In genomic region chr4:53688965-53689364, GRCm38 (mm10) we compare ENCODE assay signal across 17 mouse cellular contexts.
"Had no signal": no experiment of that assay in that cellular context is flagged by ENCODE, and none has a peak within 500 bp of the region (broad histone marks: within the 10 kb centered on the region; RNA-seq: fewer than 3 reads in every experiment).

No protein-coding gene starts in this region.

- DNase-seq: left cerebral cortex, postnatal 4 days; liver; liver, embryonic 13.5 days; liver, postnatal 0 days; lung, adult 18-20 months; lung, adult 2 months; lung, embryonic 14.5 days; lung, postnatal 10 days; lung, postnatal 14 days; lung, postnatal 36 days; lung, postnatal 4 days; midbrain, embryonic 14.5 days had no signal

- ATAC-seq: liver, embryonic 12.5 days; liver, postnatal 0 days; lung, postnatal 0 days; midbrain, embryonic 13.5 days; midbrain, embryonic 15.5 days; midbrain, embryonic 16.5 days had no signal
